In genomic region chr2:172214336-172214735, GRCm38 (mm10) we compare ENCODE assay signal across 23 mouse cellular contexts. TPM values are rescaled to one million over a fixed set of nuclear protein-coding genes. Genes with fewer than 3 reads are reported as not detected.
DNase-seq lines count a peak whose midpoint lies in the region; ATAC-seq lines count a peak whose summit lies in the region.
"Had no signal": no experiment of that assay in that cellular context is flagged by ENCODE, and none has a peak within 500 bp of the region (broad histone marks: within the 10 kb centered on the region; RNA-seq: fewer than 3 reads in every experiment).

No protein-coding gene starts in this region.

- no peaks in the 10 kb centered on the region for H3K36me3 ChIP-seq in megakaryocyte, embryonic 14.5 days (replicated peaks; ENCODE audit: low read length)
- H3K36me3 ChIP-seq: embryonic facial prominence, embryonic 13.5 days; embryonic facial prominence, embryonic 15.5 days; forebrain, embryonic 10.5 days had no signal

- H3K27me3 ChIP-seq in megakaryocyte, embryonic 14.5 days (replicated peaks): no peaks in the 10 kb centered on the region
- H3K27me3 ChIP-seq: embryonic facial prominence, embryonic 13.5 days; embryonic facial prominence, embryonic 15.5 days had no signal

- no peaks in the 10 kb centered on the region for H3K4me1 ChIP-seq in megakaryocyte, embryonic 14.5 days
- H3K4me1 ChIP-seq: embryonic facial prominence, embryonic 13.5 days; embryonic facial prominence, embryonic 15.5 days had no signal

- H3K4me3 ChIP-seq in megakaryocyte, embryonic 14.5 days (replicated peaks): peak overlapping the region; percentile 43
- H3K4me3 ChIP-seq: embryonic facial prominence, embryonic 13.5 days; embryonic facial prominence, embryonic 15.5 days; erythroblast, embryonic 14.5 days; forebrain, embryonic 10.5 days had no signal

- H3K9me3 ChIP-seq in megakaryocyte, embryonic 14.5 days: peaks cover 13% of the 10 kb centered on the region; the same call in 1 of the 2 replicates
- H3K9me3 ChIP-seq: embryonic facial prominence, embryonic 13.5 days; embryonic facial prominence, embryonic 15.5 days; forebrain, embryonic 10.5 days had no signal

- no peak for ATAC-seq in megakaryocyte, adult 5-6 weeks (ENCODE audit: poor library complexity, severe bottlenecking)
- ATAC-seq: forebrain, embryonic 16.5 days had no signal

- intact Hi-C loops in heart, postnatal 10 days (cut with DNase I): loop anchor here (2.0 to 10.0 kb wide), 2 partner anchors 1302 to 1690 kb away; no protein-coding TSS in a partner anchor

- DNase-seq in heart, adult 11 months: peak; percentile 64
- no peak for DNase-seq in heart, postnatal 10 days
- DNase-seq: adrenal gland, adult 2 months; adrenal gland, postnatal 10 days; adrenal gland, postnatal 25 days; cerebellum, adult 11 months; cerebellum, adult 18-20 months; cerebellum, adult 8-10 months; cerebellum, adult 9-11 months; cerebellum, postnatal 14 days; cerebellum, postnatal 36 days; embryo, embryonic 11 days had no signal

RNA-seq across cellular contexts. Expression of gene Mc3r, which starts 34.0 kb away (rescaled TPM):
- total RNA-seq in heart, postnatal 10 days (2021): not detected
- not detected in 2 replicates for polyA plus RNA-seq in megakaryocyte, embryonic 14.5 days (2012; ENCODE audit: insufficient read depth, low replicate concordance)
- not detected in 2 replicates for total RNA-seq in megakaryocyte, adult 5-6 weeks (2015)
- total RNA-seq in megakaryocyte, adult 5-6 weeks (2017): not detected in 2 replicates
- total RNA-seq: adrenal gland, adult 2 months; adrenal gland, postnatal 10 days; adrenal gland, postnatal 25 days; adrenal gland, postnatal 4 days; common myeloid progenitor, adult 5-6 weeks; ES-E14 had no signal
- polyA plus RNA-seq: embryonic facial prominence, embryonic 11.5 days; embryonic facial prominence, embryonic 13.5 days; embryonic facial prominence, embryonic 15.5 days; erythroblast, embryonic 14.5 days; forebrain, embryonic 10.5 days had no signal
